Mouse (Mus musculus) testis, adult 2 months (tissue): ENCODE data around the gene Cpxm2.

Experiments
- CTCF ChIP-seq: fragments of 200-500 bp; IDR thresholded peaks from 2 replicates; pipeline ENCODE4 v1.5.1; 2012; ENCODE audit warnings: low read depth, mild to moderate bottlenecking, inconsistent platforms, low read length, moderate library complexity; ENCODE audit not compliant: control insufficient read depth, insufficient read depth, insufficient replicate concordance
- POLR2A ChIP-seq: fragments of 200-500 bp; IDR thresholded peaks from 2 replicates; pipeline ENCODE4 v1.6.1; 2012; ENCODE audit warnings: low read depth, mild to moderate bottlenecking, inconsistent platforms, low read length, moderate library complexity; ENCODE audit not compliant: control insufficient read depth

GRCm38 (mm10) chr7:132025591-132025990 lies 128.9 kb downstream of the Cpxm2 start:
- TF ChIP-seq POLR2A (no peak), CTCF (no peak)
